Mouse (Mus musculus) brain, embryonic 14.5 days (tissue): Measurements from ENCODE around the gene Ano10. TPM values are rescaled to one million over a fixed set of nuclear protein-coding genes. Genes with fewer than 3 reads are reported as not detected.

ENCODE experiments used
- DNase-seq: peaks from one replicate; pipeline ENCODE4 v3.0.0-alpha.2; 2011; ENCODE audit warnings: low read depth
- CTCF ChIP-seq: fragments of 200-500 bp; IDR thresholded peaks from 2 replicates; pipeline ENCODE4 v1.5.1; 2012; ENCODE audit warnings: inconsistent platforms, mild to moderate bottlenecking, moderate library complexity, borderline replicate concordance; ENCODE audit not compliant: insufficient read depth, insufficient read length; ENCODE audit errors: extremely low read depth
- POLR2A ChIP-seq: fragments of 200-500 bp; IDR thresholded peaks from 2 replicates; pipeline ENCODE4 v1.6.1; 2012; ENCODE audit warnings: mild to moderate bottlenecking, inconsistent platforms, borderline replicate concordance; ENCODE audit not compliant: poor library complexity, insufficient read depth, insufficient read length, severe bottlenecking; ENCODE audit errors: extremely low read depth
- polyA plus RNA-seq: library from polyadenylated mRNA; depleted of rRNA; stranded (reverse); fragments of >200 nt; gene quantifications from 2 replicates; pipeline ENCODE4 v1.2.3, GENCODE M21; 2012

Gene Ano10
- polyA plus RNA-seq, 1 experiment, result 41.6 TPM

GRCm38 (mm10) chr9:122312296-122312990, 18.2 kb upstream of the Ano10 start:
- TF ChIP-seq POLR2A, result no peak
- no peak for TF ChIP-seq CTCF
- no peak for DNase-seq

DNA sequence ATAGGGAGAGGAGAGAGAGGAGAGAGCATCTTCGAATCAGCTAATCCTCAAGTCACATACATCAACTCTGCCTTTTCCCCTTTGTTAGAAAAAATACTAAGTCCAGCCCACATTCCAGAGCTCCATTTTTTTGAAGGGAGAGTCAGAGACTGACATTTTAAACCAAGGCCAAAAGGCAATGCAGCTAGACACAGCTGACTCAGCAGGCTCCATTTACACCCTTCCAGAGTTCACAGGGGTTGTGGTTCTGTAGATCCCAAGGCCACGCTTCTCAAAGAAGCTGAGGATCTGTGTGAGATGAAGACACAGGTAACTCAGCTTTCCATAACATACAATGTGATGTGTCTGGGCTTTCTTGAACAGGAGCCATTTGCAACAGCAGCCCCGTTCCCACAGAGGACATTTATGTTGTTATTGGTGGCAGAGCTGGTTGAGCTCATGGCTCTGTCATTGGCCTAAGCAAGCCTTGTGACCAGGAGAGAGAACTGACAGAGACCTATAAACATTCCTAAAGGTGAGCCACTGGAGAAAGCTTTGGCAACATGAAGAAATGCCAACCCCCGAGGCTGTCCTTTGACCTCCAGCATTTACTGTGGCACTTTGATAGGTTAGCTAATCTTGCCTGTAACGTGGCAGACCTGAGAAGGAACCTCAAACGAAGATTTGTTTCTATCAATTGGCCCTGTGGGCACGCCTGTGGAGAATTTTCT, 17.0 kb upstream of the Ano10 start:
- TF ChIP-seq CTCF, result no peak
- no peak for TF ChIP-seq POLR2A
- DNase-seq, result no peak

- peak; percentile 94 for DNase-seq
- TF ChIP-seq POLR2A (no peak), CTCF (peak; percentile 98)
Measured at GRCm38 (mm10) chr9:122310613-122311049, 16.4 kb upstream of the Ano10 start.

- DNase-seq, result no peak
- no peak for TF ChIP-seq POLR2A
- no peak for TF ChIP-seq CTCF
Measured at GRCm38 (mm10) chr9:122309013-122309980, 15.1 kb upstream of the Ano10 start.

DNA sequence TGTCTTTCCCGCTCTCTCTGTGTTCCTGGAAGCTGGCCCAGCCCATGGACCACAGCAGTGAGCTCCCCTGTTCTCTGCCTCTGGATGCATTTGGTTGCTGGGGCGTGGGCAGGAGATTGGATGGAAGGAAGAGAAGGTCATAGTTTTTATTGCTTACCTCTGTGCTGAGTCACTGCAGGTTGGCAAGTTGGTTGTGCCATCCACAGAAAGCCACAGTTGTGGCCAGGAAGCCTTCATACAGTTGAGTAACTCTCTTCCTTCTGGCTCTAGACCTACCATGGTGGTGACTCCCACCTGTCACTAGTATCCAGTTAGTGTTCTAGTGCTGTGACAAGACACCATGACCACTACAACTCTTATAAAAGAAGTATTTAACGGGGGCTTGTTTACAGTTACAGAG, 11.1 kb upstream of the Ano10 start:
- no peak for TF ChIP-seq POLR2A
- no peak for TF ChIP-seq CTCF
- no peak for DNase-seq

- DNase-seq, result no peak
Measured at GRCm38 (mm10) chr9:122296169-122296568, 1.9 kb upstream of the Ano10 start.

DNA sequence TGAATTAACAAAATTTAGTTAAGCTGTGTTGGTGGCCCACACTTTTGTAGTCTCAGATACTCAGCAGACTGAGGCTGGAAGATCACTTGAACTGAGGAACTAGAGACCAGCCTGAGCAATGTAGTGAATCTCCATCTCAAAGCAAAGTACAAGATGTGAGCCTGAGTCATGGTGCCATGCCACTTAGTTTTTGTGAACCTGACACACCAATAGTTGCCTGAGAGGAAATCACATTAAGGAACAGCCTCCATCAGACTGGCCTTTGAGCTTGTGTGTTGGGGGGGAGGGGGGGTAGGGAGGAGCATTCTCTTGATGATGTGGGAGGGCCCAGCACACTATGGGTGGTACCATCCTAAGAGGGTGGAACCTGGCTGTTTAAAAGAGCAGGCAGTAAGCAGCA, 1.2 kb upstream of the Ano10 start:
- DNase-seq, result no peak
- TF ChIP-seq POLR2A (no peak), CTCF (no peak)

More at GRCm38 (mm10) chr9:122296169-122296568, 1.9 kb upstream of the Ano10 start:
- TF ChIP-seq CTCF, result no peak
- no peak for TF ChIP-seq POLR2A

DNA sequence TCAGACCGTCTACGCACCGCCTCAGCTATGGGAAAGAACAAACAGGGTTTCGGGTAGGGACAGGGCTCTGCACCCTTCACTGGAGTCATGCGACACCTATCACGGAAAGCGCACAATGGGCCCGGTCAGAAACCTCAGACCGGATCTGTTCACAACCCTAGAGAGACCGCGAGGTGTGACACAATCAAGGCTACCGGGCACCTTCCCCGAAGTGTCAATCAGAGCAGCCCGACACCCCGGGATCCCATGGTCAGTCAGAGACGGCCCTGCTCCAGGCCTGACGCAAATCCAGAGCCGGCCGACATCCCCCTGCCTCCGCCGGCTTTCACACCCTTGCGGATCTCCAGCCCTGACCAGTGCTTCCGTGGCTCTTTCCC, 370 bp downstream of the Ano10 start:
- TF ChIP-seq POLR2A (no peak), CTCF (no peak)
- DNase-seq, result no peak

DNA sequence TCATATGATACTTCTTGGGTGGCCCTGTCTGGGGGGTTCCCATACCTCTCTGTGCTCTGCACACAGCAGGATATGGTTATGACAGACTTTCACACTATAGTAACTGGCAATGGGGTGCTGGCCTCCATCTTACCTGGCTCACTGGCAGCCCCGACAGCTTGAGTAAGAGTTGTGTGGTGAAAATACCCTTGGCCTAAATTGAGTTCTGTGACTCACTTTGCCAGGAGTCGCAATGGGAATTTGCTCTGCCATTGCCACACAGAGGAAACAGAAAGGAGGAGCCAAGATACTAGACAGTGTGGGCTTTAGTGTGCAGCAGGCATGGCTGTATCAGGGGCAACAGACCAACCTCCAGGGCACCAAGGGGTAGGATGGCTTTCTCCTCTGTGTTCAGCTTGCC, 4.0 kb downstream of the Ano10 start:
- no peak for DNase-seq
- TF ChIP-seq POLR2A (no peak), CTCF (no peak)

DNA sequence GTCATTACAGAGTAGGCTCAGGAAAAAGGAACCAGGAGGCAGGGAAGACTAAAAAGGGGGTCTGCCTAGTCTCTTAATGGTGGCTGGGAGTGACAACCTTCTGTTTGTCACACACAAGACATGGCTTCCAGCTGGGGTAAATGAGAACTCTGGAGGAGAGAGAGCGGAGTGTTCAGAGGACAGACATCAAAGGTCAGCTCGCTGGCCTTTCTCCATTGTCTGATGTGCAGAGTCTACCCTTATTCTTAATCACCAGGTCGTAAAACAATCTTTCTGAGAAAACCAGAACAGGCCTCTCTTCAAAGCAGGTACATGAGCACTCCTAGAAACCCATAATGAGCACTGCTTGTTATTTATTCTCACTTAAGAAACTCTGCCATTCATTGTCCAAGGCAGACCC, 5.8 kb downstream of the Ano10 start:
- no peak for TF ChIP-seq POLR2A
- no peak for TF ChIP-seq CTCF
- no peak for DNase-seq

DNA sequence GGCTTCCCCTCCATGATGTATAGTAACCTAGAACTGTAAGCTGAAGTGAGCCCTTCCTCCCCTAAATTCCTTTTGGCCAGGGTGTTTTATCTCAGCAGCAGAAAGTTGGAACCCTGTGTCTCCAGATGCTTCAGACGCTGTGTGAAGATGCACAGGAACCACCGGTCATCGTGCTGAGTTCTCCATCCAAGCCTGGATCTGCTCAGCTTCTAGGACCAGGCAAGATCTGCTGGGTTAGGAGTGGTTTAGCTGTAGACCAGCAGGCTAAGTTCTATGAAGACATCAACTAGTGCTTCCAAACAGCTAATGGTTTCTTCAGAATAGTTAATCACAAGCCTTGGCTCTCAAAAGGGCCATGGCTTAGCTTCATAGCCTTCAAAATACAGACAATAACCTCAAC, 6.7 kb downstream of the Ano10 start:
- TF ChIP-seq CTCF, result no peak
- TF ChIP-seq POLR2A, result no peak
- no peak for DNase-seq
